Mouse (Mus musculus) hindbrain, embryonic 12.5 days (tissue): ENCODE measurements around the gene Cabp2. TPM values are rescaled to one million over a fixed set of nuclear protein-coding genes. Genes with fewer than 3 reads are reported as not detected.
"Not testable (repeated sequence)": the region's sequence is repeated elsewhere in the genome, so short reads cannot be mapped to it uniquely, and the experiment has no call there.

Experiments
- ATAC-seq: fragments of 200-750 bp; cut with Nextera tagmentation; 2 replicates; pipeline ENCODE4 v1.8.0; 2017; ENCODE audit warnings: moderate TSS enrichment; ENCODE audit not compliant: low FRiP score
- H3K27ac ChIP-seq: fragments of 300-500 bp; sonication (generic); 2 replicates; pipeline ENCODE4 v1.5.1; 2016; ENCODE audit warnings: mild to moderate bottlenecking
- H3K27me3 ChIP-seq: fragments of 300-500 bp; sonication (generic); 2 replicates; pipeline ENCODE4 v1.6.1; 2016; ENCODE audit warnings: mild to moderate bottlenecking
- H3K36me3 ChIP-seq: fragments of 300-500 bp; sonication (generic); 2 replicates; pipeline ENCODE4 v1.6.1; 2016; ENCODE audit warnings: mild to moderate bottlenecking
- H3K4me1 ChIP-seq: fragments of 300-500 bp; sonication (generic); 2 replicates; pipeline ENCODE4 v1.6.1; 2016
- H3K4me2 ChIP-seq: fragments of 300-500 bp; sonication (generic); replicated peaks from 2 replicates; pipeline ENCODE4 v1.6.1; 2016; ENCODE audit warnings: mild to moderate bottlenecking
- H3K4me3 ChIP-seq: fragments of 300-500 bp; sonication (generic); 2 replicates; pipeline ENCODE4 v1.5.1; 2016; ENCODE audit warnings: mild to moderate bottlenecking
- H3K9ac ChIP-seq: fragments of 300-500 bp; sonication (generic); 2 replicates; pipeline ENCODE4 v1.6.1; 2016; ENCODE audit warnings: mild to moderate bottlenecking, moderate library complexity
- H3K9me3 ChIP-seq: fragments of 300-500 bp; sonication (generic); replicated peaks from 2 replicates; pipeline ENCODE4 v1.6.1; 2016; ENCODE audit warnings: mild to moderate bottlenecking
- WGBS: fragments of 180-500 bp; shearing (Covaris S2); methylation state at CpG from one replicate; pipeline ENCODE4 v1.1.7; 2016; 5-methylcytosine and 5-hydroxymethylcytosine counted together
- polyA plus RNA-seq: library from polyadenylated mRNA; unstranded; fragments of >200 nt; fragmentation: Nextera tagmentation; extraction: Ambion mirVana; gene quantifications from 2 replicates; pipeline ENCODE4 v1.2.1, GENCODE M21; 2016

Gene Cabp2
- polyA plus RNA-seq, 1 experiment from 2014 or later: not detected

DNA sequence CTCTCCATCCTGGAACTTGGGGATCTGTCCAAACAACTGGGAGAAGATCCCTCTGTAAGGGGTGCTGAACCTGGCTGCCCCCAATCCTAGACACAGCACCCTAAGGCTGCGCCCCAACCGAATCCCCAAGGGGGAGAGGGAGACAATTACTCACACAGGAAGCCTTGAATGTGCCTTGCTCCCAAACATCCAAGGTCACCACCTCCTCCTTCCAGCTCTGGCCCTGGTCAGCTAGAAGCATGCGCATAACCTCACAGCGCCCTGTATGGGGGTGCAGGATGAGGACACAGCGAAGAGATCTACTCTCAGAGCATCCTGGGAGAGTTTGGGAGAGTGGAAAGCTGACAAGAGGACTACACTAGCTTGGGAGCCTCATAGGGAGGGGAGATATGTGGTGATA, 22.8 kb upstream of the Cabp2 start:
- no peak for ATAC-seq
- Histone ChIP-seq H3K9me3 (no peaks in the 10 kb centered on the region), H3K36me3 (no peaks in the 10 kb centered on the region)

GRCm38 (mm10) chr19:4059069-4059740, 22.2 kb upstream of the Cabp2 start, which contains the start of gene Gstp3:
Gene Gstp3 (minus strand): TSS chr19:4059569.
- no peaks in the 10 kb centered on the region for H3K36me3 ChIP-seq
- no peak within 1 kb of the TSS for H3K4me2 ChIP-seq
- H3K27me3 ChIP-seq: no peaks in the 10 kb centered on the region
- H3K4me3 ChIP-seq: no peak within 1 kb of the TSS
- WGBS: 83% methylated on average over 15 of the region's 15 CpGs
- H3K4me1 ChIP-seq: no peaks in the 10 kb centered on the region
- H3K9me3 ChIP-seq: no peaks in the 10 kb centered on the region
- ATAC-seq: no peak
- H3K9ac ChIP-seq: no peak within 1 kb of the TSS
- no peak within 1 kb of the TSS for H3K27ac ChIP-seq

More for the DNA sequence above, 22.8 kb upstream of the Cabp2 start:
- H3K9ac ChIP-seq: no peak overlapping the region
- no peak overlapping the region for H3K4me3 ChIP-seq
- H3K4me2 ChIP-seq: no peak overlapping the region
- H3K27me3 ChIP-seq: no peaks in the 10 kb centered on the region
- H3K27ac ChIP-seq: no peak overlapping the region
- WGBS: 85% methylated on average over 5 of the region's 5 CpGs
- H3K4me1 ChIP-seq: no peaks in the 10 kb centered on the region

DNA sequence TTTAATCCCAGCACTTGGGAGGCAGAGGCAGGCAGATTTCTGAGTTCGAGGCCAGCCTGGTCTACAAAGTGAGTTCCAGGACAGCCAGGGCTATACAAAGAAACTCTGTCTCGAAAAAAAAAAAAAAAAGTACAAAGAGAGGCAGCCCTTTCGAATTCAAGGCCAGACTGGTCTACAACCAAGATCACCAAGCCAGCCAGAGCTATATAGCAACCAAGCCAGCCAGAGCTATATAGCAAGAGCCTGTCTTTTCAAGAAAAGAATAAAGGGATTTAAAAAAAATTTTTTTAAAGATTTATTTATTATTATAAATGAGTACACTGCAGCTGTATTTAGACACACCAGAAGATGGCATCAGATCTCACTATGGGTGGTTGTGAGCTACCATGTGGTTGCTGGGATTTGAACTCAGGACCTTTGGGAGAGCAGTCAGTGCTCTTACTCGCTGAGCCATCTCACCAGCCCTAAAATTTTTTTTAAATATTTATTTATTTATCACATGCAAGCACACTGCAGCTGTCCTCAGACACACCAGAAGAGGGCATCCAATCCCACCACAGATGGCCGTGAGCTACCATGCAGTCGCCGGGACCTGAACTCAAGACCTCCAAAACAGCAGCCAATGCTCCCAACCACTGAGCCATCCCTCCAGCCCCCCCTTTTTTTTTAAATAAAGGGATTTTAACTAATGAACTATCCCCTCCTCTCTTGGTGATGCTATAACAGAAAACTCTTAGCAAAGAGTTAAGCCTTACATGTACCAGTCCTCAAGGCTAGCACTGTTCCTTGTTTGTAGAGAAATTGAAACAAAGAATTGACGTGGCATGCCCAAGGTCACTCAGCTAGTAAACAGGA, 21.1 kb upstream of the Cabp2 start:
- H3K9me3 ChIP-seq, H3K4me1 ChIP-seq, H3K4me2 ChIP-seq, H3K36me3 ChIP-seq, H3K27me3 ChIP-seq, ATAC-seq, H3K27ac ChIP-seq, H3K9ac ChIP-seq, H3K4me3 ChIP-seq: not testable (repeated sequence)
- WGBS: 91% methylated on average over 8 of the region's 8 CpGs

DNA sequence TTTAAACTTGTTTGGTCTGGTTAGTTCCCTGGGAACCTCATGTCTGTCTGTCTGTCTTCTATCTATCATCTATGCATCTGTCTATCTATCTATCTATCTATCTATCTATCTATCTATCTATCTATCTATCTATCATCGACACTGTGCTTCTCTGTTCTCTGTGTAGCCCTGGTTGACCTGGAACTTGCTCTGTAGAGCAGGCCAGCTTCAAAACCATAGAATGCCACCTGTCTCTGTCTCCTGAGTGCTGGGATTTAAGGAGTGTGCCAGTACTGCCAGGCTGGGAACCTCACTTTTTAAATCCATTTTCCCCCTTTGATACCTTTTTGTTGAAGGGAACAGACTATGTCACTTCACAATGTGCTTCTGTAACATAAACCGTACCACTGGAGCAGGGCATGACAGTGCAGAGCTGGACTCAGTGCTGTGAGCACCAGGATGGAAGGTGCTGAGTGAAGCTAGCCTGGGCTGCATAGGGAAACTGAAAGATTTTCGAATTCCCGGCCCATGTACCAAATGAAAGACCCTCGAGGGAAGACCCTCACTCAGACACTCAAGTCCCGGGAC, 20.4 kb upstream of the Cabp2 start:
- no peak overlapping the region for H3K4me2 ChIP-seq
- 90% methylated on average over 5 of the region's 6 CpGs for WGBS
- no peak for ATAC-seq
- no peaks in the 10 kb centered on the region for H3K36me3 ChIP-seq
- H3K4me1 ChIP-seq: no peaks in the 10 kb centered on the region
- no peak overlapping the region for H3K9ac ChIP-seq
- H3K27me3 ChIP-seq: no peaks in the 10 kb centered on the region
- no peaks in the 10 kb centered on the region for H3K9me3 ChIP-seq
- H3K4me3 ChIP-seq: no peak overlapping the region
- no peak overlapping the region for H3K27ac ChIP-seq

GRCm38 (mm10) chr19:4063357-4063756, 18.0 kb upstream of the Cabp2 start:
- not testable (repeated sequence) for H3K36me3 ChIP-seq, H3K9ac ChIP-seq, ATAC-seq, H3K4me2 ChIP-seq, H3K27ac ChIP-seq, H3K4me1 ChIP-seq, H3K4me3 ChIP-seq, H3K9me3 ChIP-seq, H3K27me3 ChIP-seq
- WGBS: 92% methylated on average over 4 of the region's 4 CpGs

- not testable (repeated sequence) for ATAC-seq, H3K4me1 ChIP-seq, H3K9me3 ChIP-seq, H3K4me3 ChIP-seq, H3K27ac ChIP-seq, H3K9ac ChIP-seq, H3K4me2 ChIP-seq, H3K27me3 ChIP-seq, H3K36me3 ChIP-seq
- WGBS: 17% methylated on average over 4 of the region's 11 CpGs
Measured at GRCm38 (mm10) chr19:4064501-4064900, 16.9 kb upstream of the Cabp2 start.

GRCm38 (mm10) chr19:4066280-4066679, 15.1 kb upstream of the Cabp2 start:
- WGBS: 86% methylated on average over 6 of the region's 6 CpGs
- no peak overlapping the region for H3K4me2 ChIP-seq
- H3K36me3 ChIP-seq: no peaks in the 10 kb centered on the region
- H3K9ac ChIP-seq: no peak overlapping the region
- no peaks in the 10 kb centered on the region for H3K9me3 ChIP-seq
- H3K4me1 ChIP-seq: no peaks in the 10 kb centered on the region
- no peak overlapping the region for H3K4me3 ChIP-seq
- ATAC-seq: no peak
- H3K27me3 ChIP-seq: no peaks in the 10 kb centered on the region
- H3K27ac ChIP-seq: no peak overlapping the region

- no peak overlapping the region for H3K9ac ChIP-seq
- no peaks in the 10 kb centered on the region for H3K36me3 ChIP-seq
- no peaks in the 10 kb centered on the region for H3K9me3 ChIP-seq
- no peak overlapping the region for H3K4me3 ChIP-seq
- H3K4me1 ChIP-seq: no peaks in the 10 kb centered on the region
- no peak overlapping the region for H3K27ac ChIP-seq
- ATAC-seq: no peak
- no peaks in the 10 kb centered on the region for H3K27me3 ChIP-seq
- H3K4me2 ChIP-seq: no peak overlapping the region
Measured at GRCm38 (mm10) chr19:4066877-4067276, 14.5 kb upstream of the Cabp2 start.

DNA sequence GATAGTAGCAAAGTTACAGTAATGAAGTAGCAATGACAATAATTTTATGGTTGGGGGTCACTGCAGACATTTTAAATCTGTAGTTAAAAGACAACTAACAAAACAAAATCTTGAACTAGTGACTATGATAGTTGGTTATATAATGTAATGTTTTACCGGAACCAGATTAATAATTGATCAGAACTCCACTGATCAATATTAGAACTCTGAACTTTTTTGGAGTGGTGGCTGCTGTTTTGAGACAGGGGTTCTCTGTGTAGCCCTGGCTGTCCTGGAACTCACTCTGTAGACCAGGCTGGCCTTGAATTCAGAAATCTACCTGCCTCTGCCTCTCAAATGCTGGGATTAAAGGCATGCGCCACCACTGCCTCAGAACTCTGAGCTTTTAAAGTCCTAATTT, 13.1 kb upstream of the Cabp2 start:
- H3K36me3 ChIP-seq, H3K4me2 ChIP-seq, H3K27ac ChIP-seq, H3K4me3 ChIP-seq, H3K4me1 ChIP-seq, H3K9me3 ChIP-seq, H3K27me3 ChIP-seq, ATAC-seq, H3K9ac ChIP-seq: not testable (repeated sequence)
- WGBS: 97% methylated on average over 2 of the region's 2 CpGs

DNA sequence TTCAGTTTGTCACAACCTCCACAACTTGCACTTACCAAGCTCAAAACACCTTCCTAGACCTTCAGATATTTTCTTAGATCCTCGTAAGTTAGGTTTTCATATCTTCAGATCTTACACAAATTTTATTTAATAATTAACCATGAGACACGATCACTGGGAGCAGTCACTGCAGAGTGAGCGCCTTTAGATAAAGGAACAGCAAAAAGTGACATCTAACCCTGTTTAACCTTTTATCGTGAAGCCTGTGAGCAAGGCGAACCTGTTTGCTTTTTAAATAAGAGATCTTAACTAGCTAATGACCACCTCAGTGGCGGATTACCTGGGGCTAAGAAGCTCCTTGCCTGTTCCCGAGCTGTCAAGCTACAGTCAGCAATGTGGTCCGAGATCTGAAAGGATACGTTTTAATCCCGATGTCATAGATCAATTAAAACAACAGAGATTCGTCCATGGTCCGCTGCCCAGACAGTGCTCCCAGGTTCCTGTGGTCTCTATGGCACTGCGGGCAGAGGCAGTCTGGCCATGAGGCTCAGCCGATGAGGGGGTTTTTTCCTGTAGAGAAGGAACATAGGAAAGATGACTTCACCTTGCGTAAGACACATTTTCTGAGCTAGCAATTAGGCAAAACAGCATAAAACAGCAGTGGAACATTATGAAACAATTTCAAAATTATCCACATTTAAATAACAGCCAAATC, 12.5 kb upstream of the Cabp2 start:
- no peaks in the 10 kb centered on the region for H3K4me1 ChIP-seq
- H3K4me3 ChIP-seq: no peak overlapping the region
- no peaks in the 10 kb centered on the region for H3K27me3 ChIP-seq
- H3K36me3 ChIP-seq: no peaks in the 10 kb centered on the region
- no peaks in the 10 kb centered on the region for H3K9me3 ChIP-seq
- H3K9ac ChIP-seq: no peak overlapping the region
- no peak overlapping the region for H3K4me2 ChIP-seq
- no peak for ATAC-seq
- no peak overlapping the region for H3K27ac ChIP-seq
- WGBS: 68% methylated on average over 15 of the region's 15 CpGs

GRCm38 (mm10) chr19:4070311-4070710, 11.1 kb upstream of the Cabp2 start:
- no peak for ATAC-seq
- Histone ChIP-seq H3K4me3 (no peak overlapping the region), H3K9ac (no peak overlapping the region), H3K4me1 (no peaks in the 10 kb centered on the region), H3K27ac (no peak overlapping the region), H3K36me3 (no peaks in the 10 kb centered on the region), H3K9me3 (no peaks in the 10 kb centered on the region), H3K27me3 (no peaks in the 10 kb centered on the region), H3K4me2 (no peak overlapping the region)
- WGBS: 76% methylated on average over 15 of the region's 15 CpGs

- H3K4me3 ChIP-seq: no peak overlapping the region
Measured at GRCm38 (mm10) chr19:4070756-4071155, 10.6 kb upstream of the Cabp2 start.

More at GRCm38 (mm10) chr19:4070756-4071155, 10.6 kb upstream of the Cabp2 start:
- Histone ChIP-seq H3K4me2 (no peak overlapping the region), H3K4me1 (no peaks in the 10 kb centered on the region), H3K9ac (no peak overlapping the region), H3K27ac (no peak overlapping the region), H3K9me3 (no peaks in the 10 kb centered on the region), H3K27me3 (no peaks in the 10 kb centered on the region), H3K36me3 (no peaks in the 10 kb centered on the region)
- 85% methylated on average over 8 of the region's 8 CpGs for WGBS
- no peak for ATAC-seq
